Mouse (Mus musculus): Measurements from ENCODE around the gene Fndc3b.

- TF ChIP-seq HCFC1 (IDR thresholded peaks at IDR 0.05; ENCODE audit: low read depth, low read length) (no peak), MXI1 (IDR thresholded peaks at IDR 0.05; ENCODE audit: low read depth, low read length) (no peak)
Observed at GRCm38 (mm10) chr3:27483321-27483720, 227.8 kb downstream of the Fndc3b start.
